Mouse (Mus musculus) embryonic facial prominence, embryonic 14.5 days (tissue): ENCODE data around the gene Mzf1. TPM values are rescaled to one million over a fixed set of nuclear protein-coding genes. Genes with fewer than 3 reads are reported as not detected.

Source experiments
- ATAC-seq: fragments of 200-750 bp; cut with Nextera tagmentation; 2 replicates; pipeline ENCODE4 v1.8.0; 2017; ENCODE audit warnings: low read depth, moderate number of reproducible peaks, moderate TSS enrichment
- DNase-seq: peaks from one replicate; pipeline ENCODE4 v3.0.0-alpha.2; 2015; ENCODE audit warnings: low spot score
- H3K27ac ChIP-seq: fragments of 300-500 bp; sonication (generic); replicated peaks from 2 replicates; pipeline ENCODE4 v1.5.1; 2014; ENCODE audit warnings: low read depth, mild to moderate bottlenecking, low read length, moderate library complexity
- H3K27me3 ChIP-seq: fragments of 300-500 bp; sonication (generic); replicated peaks from 2 replicates; pipeline ENCODE4 v1.6.1; 2014; ENCODE audit warnings: low read length; ENCODE audit not compliant: control insufficient read depth, insufficient read depth
- H3K36me3 ChIP-seq: fragments of 300-500 bp; sonication (generic); 2 replicates; pipeline ENCODE4 v1.6.1; 2014; ENCODE audit warnings: low read length, mixed read lengths; ENCODE audit not compliant: control insufficient read depth, insufficient read depth
- H3K4me1 ChIP-seq: fragments of 300-500 bp; sonication (generic); 2 replicates; pipeline ENCODE4 v1.6.1; 2014; ENCODE audit warnings: antibody characterized with exemption, low read length; ENCODE audit not compliant: control insufficient read depth, insufficient read depth
- H3K4me2 ChIP-seq: fragments of 300-500 bp; sonication (generic); 2 replicates; pipeline ENCODE4 v1.6.1; 2014; ENCODE audit warnings: low read depth, mild to moderate bottlenecking, low read length, moderate library complexity, mixed read lengths
- H3K4me3 ChIP-seq: fragments of 300-500 bp; sonication (generic); 2 replicates; pipeline ENCODE4 v1.5.1; 2014; ENCODE audit warnings: low read depth, mild to moderate bottlenecking, low read length
- H3K9ac ChIP-seq: fragments of 300-500 bp; sonication (generic); 2 replicates; pipeline ENCODE4 v1.6.1; 2014; ENCODE audit warnings: low read depth, mild to moderate bottlenecking, low read length, moderate library complexity, mixed read lengths
- H3K9me3 ChIP-seq: fragments of 300-500 bp; sonication (generic); 2 replicates; pipeline ENCODE4 v1.6.1; 2016; ENCODE audit warnings: low read length; ENCODE audit not compliant: control insufficient read depth
- WGBS: fragments of 180-500 bp; shearing (Covaris S2); extraction: QIAGEN DNeasy Blood & Tissue Kit; methylation state at CpG from one replicate; pipeline ENCODE4 v1.1.7; 2014; 5-methylcytosine and 5-hydroxymethylcytosine counted together
- polyA plus RNA-seq: library from polyadenylated mRNA; unstranded; fragments of >200 nt; fragmentation: Nextera tagmentation; extraction: Ambion mirVana; gene quantifications from 2 replicates; pipeline ENCODE4 v1.2.1, GENCODE M21; 2014

Gene Mzf1
- polyA plus RNA-seq, 1 experiment from 2014 or later = 2.9 TPM

GRCm38 (mm10) chr7:13015217-13015616 lies 39.3 kb downstream of the Mzf1 start:
- H3K9me3 ChIP-seq = no peaks in the 10 kb centered on the region
- H3K4me2 ChIP-seq = no peak overlapping the region
- no peak overlapping the region for H3K4me3 ChIP-seq
- DNase-seq (no peak), ATAC-seq (no peak)
- H3K27ac ChIP-seq = no peak overlapping the region
- 61% methylated on average over 1 of the region's 1 CpGs for whole genome bisulfite sequencing
- peaks cover 5% of the 10 kb centered on the region for H3K4me1 ChIP-seq
- no peak overlapping the region for H3K9ac ChIP-seq
- H3K27me3 ChIP-seq = no peaks in the 10 kb centered on the region
- H3K36me3 ChIP-seq = no peaks in the 10 kb centered on the region

GRCm38 (mm10) chr7:13014275-13014839 lies 40.2 kb downstream of the Mzf1 start:
- no peak for ATAC-seq
- H3K4me1 ChIP-seq = peaks cover 5% of the 10 kb centered on the region
- 28% methylated on average over 6 of the region's 6 CpGs for WGBS
- no peak overlapping the region for H3K4me2 ChIP-seq
- DNase-seq = no peak
- no peak overlapping the region for H3K4me3 ChIP-seq
- H3K9ac ChIP-seq = no peak overlapping the region
- H3K9me3 ChIP-seq = no peaks in the 10 kb centered on the region
- no peaks in the 10 kb centered on the region for H3K27me3 ChIP-seq
- no peak overlapping the region for H3K27ac ChIP-seq
- H3K36me3 ChIP-seq = no peaks in the 10 kb centered on the region

- DNase-seq = no peak
- H3K9ac ChIP-seq = no peak overlapping the region
- H3K4me2 ChIP-seq = no peak overlapping the region
- ATAC-seq = no peak
- peaks cover 5% of the 10 kb centered on the region for H3K4me1 ChIP-seq
- H3K36me3 ChIP-seq = no peaks in the 10 kb centered on the region
- no peak overlapping the region for H3K4me3 ChIP-seq
- no peak overlapping the region for H3K27ac ChIP-seq
- H3K27me3 ChIP-seq = no peaks in the 10 kb centered on the region
- H3K9me3 ChIP-seq = no peaks in the 10 kb centered on the region
- 54% methylated on average over 4 of the region's 4 CpGs for WGBS
These were observed 40.9 kb downstream of the Mzf1 start for GRCm38 (mm10) chr7:13013671-13014070.

GRCm38 (mm10) chr7:13010005-13010908 lies 44.3 kb downstream of the Mzf1 start, which contains the start of gene Zbtb45:
Zbtb45 (minus strand) TSS chr7:13010034.
- Histone ChIP-seq H3K9me3 (no peaks in the 10 kb centered on the region), H3K27ac (peak within 1 kb of the TSS; percentile 96), H3K4me3 (peak within 1 kb of the TSS; percentile 70), H3K9ac (peak within 1 kb of the TSS; percentile 86), H3K27me3 (no peaks in the 10 kb centered on the region), H3K4me1 (peaks cover 9% of the 10 kb centered on the region), H3K36me3 (peaks cover 27% of the 10 kb centered on the region), H3K4me2 (peak within 1 kb of the TSS; percentile 86)
- DNase-seq (no peak), ATAC-seq (no peak)
- WGBS = 23% methylated on average over 24 of the region's 26 CpGs

- H3K4me1 ChIP-seq = peaks cover 9% of the 10 kb centered on the region
- under 1% methylated on average over 42 of the region's 42 CpGs for WGBS
- no peaks in the 10 kb centered on the region for H3K9me3 ChIP-seq
- H3K36me3 ChIP-seq = peaks cover 29% of the 10 kb centered on the region
- DNase-seq = peak; percentile 98
- H3K4me3 ChIP-seq = peak overlapping the region; percentile 70
- H3K4me2 ChIP-seq = peak overlapping the region; percentile 86
- peak overlapping the region; percentile 86 for H3K9ac ChIP-seq
- H3K27ac ChIP-seq = peak overlapping the region; percentile 96
- peak; percentile 92 for ATAC-seq
- H3K27me3 ChIP-seq = no peaks in the 10 kb centered on the region
These were observed 45.2 kb downstream of the Mzf1 start for GRCm38 (mm10) chr7:13009143-13010004.

- no peak overlapping the region for H3K4me3 ChIP-seq
These were observed 47.0 kb downstream of the Mzf1 start for GRCm38 (mm10) chr7:13007341-13008092.

GRCm38 (mm10) chr7:13006531-13006930 lies 48.0 kb downstream of the Mzf1 start:
- Histone ChIP-seq H3K27ac (no peak overlapping the region), H3K4me2 (no peak overlapping the region), H3K9ac (no peak overlapping the region), H3K4me3 (no peak overlapping the region), H3K9me3 (no peaks in the 10 kb centered on the region), H3K27me3 (no peaks in the 10 kb centered on the region), H3K4me1 (peaks cover 9% of the 10 kb centered on the region), H3K36me3 (peaks cover 29% of the 10 kb centered on the region)
- ATAC-seq (no peak), DNase-seq (no peak)
- 87% methylated on average over 10 of the region's 10 CpGs for WGBS

More at GRCm38 (mm10) chr7:13007341-13008092, 47.0 kb downstream of the Mzf1 start:
- WGBS = 57% methylated on average over 50 of the region's 57 CpGs
- peaks cover 9% of the 10 kb centered on the region for H3K4me1 ChIP-seq
- DNase-seq (no peak), ATAC-seq (no peak)
- H3K9me3 ChIP-seq = no peaks in the 10 kb centered on the region
- H3K36me3 ChIP-seq = peaks cover 29% of the 10 kb centered on the region
- H3K4me2 ChIP-seq = no peak overlapping the region
- no peak overlapping the region; the same call in 1 of the 2 replicates for H3K9ac ChIP-seq
- H3K27me3 ChIP-seq = no peaks in the 10 kb centered on the region
- H3K27ac ChIP-seq = no peak overlapping the region

- Histone ChIP-seq H3K4me1 (peaks cover 9% of the 10 kb centered on the region), H3K27ac (no peak overlapping the region), H3K4me3 (no peak overlapping the region), H3K4me2 (no peak overlapping the region), H3K9ac (no peak overlapping the region), H3K36me3 (peaks cover 29% of the 10 kb centered on the region), H3K9me3 (no peaks in the 10 kb centered on the region), H3K27me3 (no peaks in the 10 kb centered on the region)
- ATAC-seq (no peak), DNase-seq (no peak)
- WGBS = 87% methylated on average over 17 of the region's 17 CpGs
These were observed 48.6 kb downstream of the Mzf1 start for GRCm38 (mm10) chr7:13006011-13006410.
